Mouse (Mus musculus): ENCODE results near the gene Bbs9. TPM values are rescaled to one million over a fixed set of nuclear protein-coding genes. Genes with fewer than 3 reads are reported as not detected.

The Bbs9 gene
- 11.2 and 13.5 TPM in 2 replicates for polyA plus RNA-seq (2016; fragmentation: Nextera tagmentation; extraction: Ambion mirVana)

DNA sequence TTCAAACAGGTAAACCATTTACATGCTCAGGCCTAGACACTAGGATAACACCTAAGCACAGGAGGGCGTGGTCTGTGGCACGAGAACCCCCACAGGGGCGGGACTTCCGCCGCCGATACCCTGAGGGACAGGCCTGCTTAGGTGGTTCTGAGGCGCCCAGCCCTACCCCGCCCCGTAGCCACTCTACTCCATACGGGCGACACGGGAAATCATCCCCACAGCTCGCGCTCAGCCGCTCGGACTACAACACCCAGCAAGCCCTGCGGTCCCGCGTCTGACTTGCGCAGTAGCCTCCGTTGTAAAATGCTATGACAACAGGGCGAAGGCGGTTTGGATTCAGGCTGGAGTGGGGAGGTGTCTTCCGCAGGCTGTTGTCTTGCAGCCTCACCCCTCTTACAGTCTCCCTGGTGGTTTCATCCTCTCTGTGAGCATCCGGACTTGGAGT is at the start of gene Bbs9:
Bbs9 (plus strand) TSS at position 292 of the 445 bp plus-strand sequence.
- WGBS = 0% methylated on average over 25 of the region's 25 CpGs
- Histone ChIP-seq H3K36me3 (no peaks in the 10 kb centered on the region), H3K9me3 (replicated peaks) (no peaks in the 10 kb centered on the region), H3K27ac (peak within 1 kb of the TSS; percentile 79), H3K27me3 (ENCODE audit: low read depth, poor library complexity, severe bottlenecking) (no peaks in the 10 kb centered on the region), H3K4me1 (peaks cover 7% of the 10 kb centered on the region), H3K4me3 (peak within 1 kb of the TSS; percentile 76)
- DNase-seq (ENCODE audit: low spot score) = peak; percentile 89

DNA sequence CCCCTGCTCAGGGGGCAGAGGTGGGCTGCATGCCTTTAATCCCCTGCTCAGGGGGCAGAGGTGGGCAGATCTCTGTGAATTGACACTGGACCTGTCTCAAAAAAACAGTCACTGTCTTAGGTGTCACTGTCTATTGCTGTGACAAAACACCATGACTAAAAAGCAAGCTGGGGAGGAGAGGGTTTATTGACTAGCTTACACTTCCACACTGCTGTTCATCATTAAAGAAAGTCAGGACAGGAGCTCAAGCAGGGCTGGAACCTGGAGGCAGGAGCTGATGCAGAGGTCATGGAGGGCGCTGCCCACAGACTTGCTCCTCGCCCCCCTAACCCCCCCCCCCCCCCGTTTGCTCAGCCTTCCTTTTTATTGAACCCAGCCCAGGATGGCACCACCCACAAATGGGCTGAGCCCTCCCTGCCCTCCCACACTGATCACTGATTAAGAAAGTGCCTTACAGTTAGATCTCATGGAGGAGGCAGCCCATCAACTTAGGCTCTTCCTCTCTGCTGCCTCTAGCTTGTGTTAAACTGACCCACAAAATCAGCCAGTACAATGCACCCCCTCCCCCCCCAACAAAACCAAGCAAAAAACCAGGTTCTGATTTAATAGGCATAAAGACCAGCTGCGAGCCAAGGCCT is 47.4 kb upstream of the Bbs9 start:
- Histone ChIP-seq H3K36me3 (no peaks in the 10 kb centered on the region), H3K27me3 (ENCODE audit: low read depth, poor library complexity, severe bottlenecking) (no peaks in the 10 kb centered on the region), H3K27ac (peak overlapping the region; percentile 67), H3K9me3 (replicated peaks) (no peaks in the 10 kb centered on the region), H3K4me3 (no peak overlapping the region), H3K4me1 (peaks cover 45% of the 10 kb centered on the region)
- DNase-seq (ENCODE audit: low spot score) = peak; percentile 40
- WGBS = 19% methylated on average over 4 of the region's 4 CpGs

DNA sequence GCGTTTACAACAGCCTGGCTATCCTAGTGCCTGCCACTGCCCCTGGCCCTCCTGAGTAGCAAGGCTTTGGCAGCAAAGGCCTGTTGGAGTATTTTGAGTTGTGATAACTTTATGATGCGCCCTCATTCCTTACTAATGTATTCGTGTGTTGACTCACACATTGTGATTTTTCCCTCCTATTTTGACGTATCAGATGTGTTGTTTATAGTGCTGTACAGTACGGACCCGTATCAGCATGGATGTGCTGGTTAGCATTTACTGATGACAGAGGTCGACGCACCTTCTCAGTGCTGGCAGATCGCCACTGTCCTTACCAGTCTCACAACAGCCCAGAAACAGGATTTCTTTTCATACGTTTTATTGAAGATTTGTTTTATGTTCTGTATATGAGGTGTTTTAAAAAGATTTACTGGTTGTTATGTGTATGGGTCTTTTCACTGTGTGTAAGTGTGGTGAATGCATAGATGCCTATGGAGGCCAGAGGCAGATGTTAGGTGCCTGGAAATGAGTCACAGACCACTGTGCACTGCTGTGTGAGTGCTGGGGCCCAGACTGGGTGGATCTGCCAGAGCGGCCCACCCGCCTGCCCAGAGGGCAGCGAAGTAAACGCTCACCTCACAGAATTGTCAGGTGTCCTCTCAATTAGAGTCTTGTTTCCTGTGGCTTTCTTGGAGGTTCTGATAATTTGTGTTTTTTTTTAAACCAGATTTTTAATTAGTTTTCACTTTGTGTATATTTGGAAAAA is 46.7 kb upstream of the Bbs9 start:
- 81% methylated on average over 14 of the region's 14 CpGs for WGBS
- Histone ChIP-seq H3K4me1 (peaks cover 40% of the 10 kb centered on the region), H3K4me3 (no peak overlapping the region), H3K27ac (peak overlapping the region; percentile 66; the same call in 1 of the 2 replicates), H3K36me3 (no peaks in the 10 kb centered on the region), H3K27me3 (ENCODE audit: low read depth, poor library complexity, severe bottlenecking) (no peaks in the 10 kb centered on the region), H3K9me3 (replicated peaks) (no peaks in the 10 kb centered on the region)
- no peak for DNase-seq (ENCODE audit: low spot score)

DNA sequence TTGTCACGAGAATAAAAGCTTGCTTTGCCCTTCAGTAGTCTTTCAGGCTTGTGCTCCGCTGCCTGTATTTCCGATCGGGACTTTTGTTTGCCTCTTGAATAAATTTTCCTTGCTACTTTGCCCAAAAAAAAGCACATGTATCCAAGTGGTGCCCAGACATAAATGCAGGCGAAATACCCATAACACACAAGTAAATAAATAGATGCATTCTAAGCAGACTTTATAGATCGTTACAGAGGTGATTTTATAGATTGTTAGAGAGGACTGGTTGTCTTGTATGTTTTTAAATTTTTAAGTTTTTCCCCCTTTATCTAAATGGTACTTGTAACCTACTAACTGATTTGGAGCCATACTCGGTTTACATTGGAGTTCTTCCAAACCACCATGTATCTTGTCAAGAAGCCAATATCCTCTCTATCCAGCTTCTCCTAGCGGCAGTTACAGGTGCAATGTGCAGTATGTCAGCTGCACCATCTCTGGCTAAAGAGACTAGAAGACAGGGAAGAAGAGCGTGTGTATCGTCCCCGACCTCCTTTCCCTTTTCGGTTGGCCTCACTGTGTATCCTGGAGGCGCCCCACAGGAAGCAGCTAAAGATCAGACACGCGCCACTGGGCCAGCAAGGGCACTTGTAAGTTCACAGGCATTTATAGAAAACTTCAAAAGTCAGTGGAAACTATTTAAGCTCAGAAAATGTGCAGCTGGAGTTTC is 45.8 kb upstream of the Bbs9 start:
- peak overlapping the region; percentile 56; the same call in 1 of the 2 replicates for H3K27ac ChIP-seq
- no peaks in the 10 kb centered on the region for H3K27me3 ChIP-seq (ENCODE audit: low read depth, poor library complexity, severe bottlenecking)
- 71% methylated on average over 15 of the region's 15 CpGs for WGBS
- H3K4me1 ChIP-seq = peaks cover 35% of the 10 kb centered on the region
- no peaks in the 10 kb centered on the region for H3K36me3 ChIP-seq
- no peaks in the 10 kb centered on the region for H3K9me3 ChIP-seq (replicated peaks)
- no peak for DNase-seq (ENCODE audit: low spot score)
- no peak overlapping the region for H3K4me3 ChIP-seq

DNA sequence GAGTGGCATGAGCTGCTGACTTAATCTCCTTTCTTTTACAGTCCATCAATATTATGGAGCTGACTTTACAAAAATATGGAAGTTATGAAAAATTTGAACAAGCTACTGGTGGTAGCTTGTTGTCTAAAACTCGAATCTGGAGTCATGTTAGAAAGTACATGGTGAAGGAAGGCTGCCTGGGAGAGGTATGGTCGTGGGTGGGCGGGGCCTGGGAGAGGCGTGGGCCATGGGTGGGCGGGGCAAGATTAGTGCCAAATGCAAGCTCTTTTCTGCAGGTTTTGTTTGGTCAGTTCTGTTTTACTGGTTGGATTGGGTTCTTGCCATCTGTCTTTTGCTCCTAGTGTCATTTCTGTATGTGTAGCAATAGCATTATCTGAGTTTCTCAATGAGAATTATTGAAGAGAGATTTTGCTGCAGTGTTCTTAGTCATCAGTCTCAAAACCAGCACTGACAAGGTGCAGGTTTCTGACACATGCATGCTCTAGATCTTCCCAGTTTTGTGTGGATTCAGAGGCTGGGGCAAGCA is 45.1 kb upstream of the Bbs9 start:
- Histone ChIP-seq H3K36me3 (no peaks in the 10 kb centered on the region), H3K27me3 (ENCODE audit: low read depth, poor library complexity, severe bottlenecking) (no peaks in the 10 kb centered on the region), H3K4me3 (no peak overlapping the region), H3K4me1 (peaks cover 35% of the 10 kb centered on the region), H3K27ac (no peak overlapping the region), H3K9me3 (replicated peaks) (no peaks in the 10 kb centered on the region)
- peak; percentile 49 for DNase-seq (ENCODE audit: low spot score)
- WGBS = 39% methylated on average over 5 of the region's 5 CpGs

DNA sequence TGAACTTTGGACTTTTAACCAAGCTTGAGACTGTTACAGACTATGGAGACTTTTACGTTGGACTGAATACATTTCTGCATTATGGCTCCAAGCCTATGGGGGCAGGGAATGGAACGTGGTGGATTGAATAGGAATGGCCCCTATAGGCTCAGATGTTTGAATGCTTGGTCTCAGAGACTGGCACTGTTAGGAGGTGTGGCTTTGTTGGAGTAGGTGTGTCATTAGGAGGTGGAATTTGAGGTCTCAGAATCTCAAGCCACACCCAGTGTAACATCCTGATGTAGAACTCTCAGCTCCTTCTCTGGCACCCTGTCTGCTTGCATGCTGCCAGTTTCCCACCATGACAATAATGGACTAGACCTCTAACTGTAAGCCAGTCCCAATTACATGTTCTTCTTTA is 42.3 kb upstream of the Bbs9 start:
- H3K4me1 ChIP-seq = peaks cover 28% of the 10 kb centered on the region
- H3K27ac ChIP-seq = no peak overlapping the region
- no peaks in the 10 kb centered on the region for H3K9me3 ChIP-seq (replicated peaks)
- no peaks in the 10 kb centered on the region for H3K27me3 ChIP-seq (ENCODE audit: low read depth, poor library complexity, severe bottlenecking)
- no peaks in the 10 kb centered on the region for H3K36me3 ChIP-seq
- H3K4me3 ChIP-seq = no peak overlapping the region
- DNase-seq (ENCODE audit: low spot score) = no peak
- 80% methylated on average over 2 of the region's 2 CpGs for WGBS

DNA sequence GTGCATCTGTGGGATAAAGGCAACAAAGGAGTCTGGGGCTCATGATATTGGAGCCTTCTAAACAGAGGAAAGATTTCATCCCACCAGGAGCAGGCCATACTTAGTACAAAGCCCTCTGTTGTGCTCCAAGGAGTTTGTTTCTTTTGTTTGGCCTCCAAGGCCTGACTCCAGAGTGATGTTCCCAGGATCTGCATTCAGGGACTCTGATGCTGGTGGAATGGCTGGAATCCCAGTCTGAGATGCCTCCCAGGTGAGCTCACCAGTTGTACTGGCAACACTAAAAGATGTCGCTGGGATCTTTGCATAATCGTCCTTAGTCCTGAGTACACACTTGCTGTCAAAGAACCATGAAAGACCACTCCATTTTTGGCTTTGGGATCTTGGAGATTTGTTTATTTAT is 41.4 kb upstream of the Bbs9 start:
- Histone ChIP-seq H3K9me3 (replicated peaks) (no peaks in the 10 kb centered on the region), H3K36me3 (no peaks in the 10 kb centered on the region), H3K4me1 (peaks cover 19% of the 10 kb centered on the region), H3K4me3 (no peak overlapping the region), H3K27ac (no peak overlapping the region), H3K27me3 (ENCODE audit: low read depth, poor library complexity, severe bottlenecking) (no peaks in the 10 kb centered on the region)
- DNase-seq (ENCODE audit: low spot score) = no peak
- 91% methylated on average over 2 of the region's 2 CpGs for WGBS

DNA sequence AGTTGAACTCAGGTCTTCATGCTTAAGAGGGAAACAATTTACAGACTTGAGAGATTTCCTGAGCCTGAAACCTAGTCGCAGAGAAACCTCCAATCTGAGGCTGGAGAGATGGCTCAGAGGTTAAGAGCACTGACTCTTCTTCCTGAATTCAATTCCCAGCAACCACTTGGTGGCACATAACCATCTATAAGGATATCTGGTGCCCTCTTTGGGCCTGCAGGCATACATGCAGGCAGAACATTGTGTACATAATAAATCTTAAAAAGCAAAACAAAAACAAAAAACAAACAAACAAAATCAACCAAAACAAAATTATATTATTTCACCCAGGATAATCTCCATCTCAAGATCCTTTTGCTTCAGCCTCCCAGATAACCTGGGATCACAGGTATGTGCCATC is 36.7 kb upstream of the Bbs9 start:
- whole genome bisulfite sequencing = 76% methylated on average over 1 of the region's 1 CpGs
- Histone ChIP-seq H3K4me3 (no peak overlapping the region), H3K36me3 (peaks cover 6% of the 10 kb centered on the region), H3K9me3 (replicated peaks) (no peaks in the 10 kb centered on the region), H3K27me3 (ENCODE audit: low read depth, poor library complexity, severe bottlenecking) (no peaks in the 10 kb centered on the region), H3K4me1 (no peaks in the 10 kb centered on the region), H3K27ac (no peak overlapping the region)
- DNase-seq (ENCODE audit: low spot score) = no peak

DNA sequence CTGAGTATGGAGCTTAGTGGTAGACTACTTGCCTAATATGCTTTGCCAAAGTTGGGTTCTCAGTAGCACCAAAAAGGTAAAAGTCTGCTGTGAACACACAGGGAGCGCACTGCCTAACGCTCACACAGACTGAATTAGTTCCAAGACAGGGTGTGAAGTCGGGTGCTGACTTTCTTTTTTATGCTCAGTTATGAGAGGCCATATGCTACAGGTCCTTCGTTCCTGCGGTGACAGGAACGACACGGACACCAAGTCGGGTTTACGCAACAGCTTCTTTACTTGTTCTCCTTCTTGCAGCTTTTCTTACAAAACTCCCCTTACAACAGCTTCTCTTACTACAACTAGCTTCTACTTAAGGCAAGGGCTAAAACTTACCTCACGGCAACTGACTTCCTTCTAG is 32.4 kb upstream of the Bbs9 start:
- no peak overlapping the region for H3K4me3 ChIP-seq

DNA sequence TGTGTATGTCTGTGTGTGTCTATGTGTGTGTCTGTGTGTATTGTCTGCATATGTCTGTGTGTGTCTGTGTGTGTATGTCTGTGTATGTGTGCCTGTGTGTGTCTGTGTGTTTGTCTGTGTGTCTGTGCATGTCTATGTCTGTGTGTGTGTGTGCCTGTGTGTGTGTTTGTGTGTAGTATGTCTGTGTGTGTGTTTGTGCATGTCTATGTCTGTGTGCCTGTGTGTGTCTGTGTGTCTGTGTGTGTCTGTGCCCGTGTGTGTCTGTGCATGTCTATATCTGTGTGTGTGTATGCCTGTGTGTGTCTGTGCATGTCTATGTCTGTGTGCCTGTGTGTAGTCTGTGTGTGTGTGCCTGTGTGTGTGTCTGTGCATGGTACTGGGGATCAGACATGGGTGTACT is 30.4 kb upstream of the Bbs9 start:
- Histone ChIP-seq H3K9me3 (replicated peaks) (no peaks in the 10 kb centered on the region), H3K4me3 (no peak overlapping the region), H3K36me3 (peaks cover 49% of the 10 kb centered on the region), H3K4me1 (no peaks in the 10 kb centered on the region), H3K27me3 (ENCODE audit: low read depth, poor library complexity, severe bottlenecking) (no peaks in the 10 kb centered on the region), H3K27ac (no peak overlapping the region)
- no peak for DNase-seq (ENCODE audit: low spot score)
- WGBS = 75% methylated on average over 1 of the region's 1 CpGs

More for the DNA sequence above, 32.4 kb upstream of the Bbs9 start:
- H3K9me3 ChIP-seq (replicated peaks) = no peaks in the 10 kb centered on the region
- no peak for DNase-seq (ENCODE audit: low spot score)
- no peaks in the 10 kb centered on the region for H3K27me3 ChIP-seq (ENCODE audit: low read depth, poor library complexity, severe bottlenecking)
- peaks cover 29% of the 10 kb centered on the region for H3K36me3 ChIP-seq
- WGBS = 92% methylated on average over 10 of the region's 10 CpGs
- no peaks in the 10 kb centered on the region for H3K4me1 ChIP-seq
- H3K27ac ChIP-seq = no peak overlapping the region

DNA sequence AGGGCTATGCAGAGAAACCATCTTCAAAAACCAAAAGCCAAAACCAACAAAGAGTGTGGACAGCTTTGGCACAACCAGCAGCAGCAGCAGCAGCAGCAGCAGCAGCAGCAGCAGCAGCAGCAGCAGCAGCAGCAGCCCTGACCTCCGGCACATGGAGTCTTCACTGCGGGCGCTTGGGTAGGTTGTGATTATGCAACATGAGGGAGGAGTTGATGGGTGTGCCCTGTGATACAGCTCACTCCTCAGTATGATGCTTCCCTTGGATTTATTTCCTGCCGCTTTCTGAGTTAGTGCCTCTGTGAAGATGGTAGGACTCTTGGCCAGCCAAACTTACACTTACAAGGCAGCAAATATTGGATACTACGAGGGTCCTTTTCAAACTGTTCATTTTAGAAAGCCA is 28.3 kb upstream of the Bbs9 start:
- Histone ChIP-seq H3K4me3 (no peak overlapping the region), H3K9me3 (replicated peaks) (no peaks in the 10 kb centered on the region), H3K27ac (no peak overlapping the region), H3K4me1 (no peaks in the 10 kb centered on the region), H3K27me3 (ENCODE audit: low read depth, poor library complexity, severe bottlenecking) (no peaks in the 10 kb centered on the region), H3K36me3 (peaks cover 64% of the 10 kb centered on the region)
- no peak for DNase-seq (ENCODE audit: low spot score)
- 93% methylated on average over 5 of the region's 5 CpGs for WGBS

DNA sequence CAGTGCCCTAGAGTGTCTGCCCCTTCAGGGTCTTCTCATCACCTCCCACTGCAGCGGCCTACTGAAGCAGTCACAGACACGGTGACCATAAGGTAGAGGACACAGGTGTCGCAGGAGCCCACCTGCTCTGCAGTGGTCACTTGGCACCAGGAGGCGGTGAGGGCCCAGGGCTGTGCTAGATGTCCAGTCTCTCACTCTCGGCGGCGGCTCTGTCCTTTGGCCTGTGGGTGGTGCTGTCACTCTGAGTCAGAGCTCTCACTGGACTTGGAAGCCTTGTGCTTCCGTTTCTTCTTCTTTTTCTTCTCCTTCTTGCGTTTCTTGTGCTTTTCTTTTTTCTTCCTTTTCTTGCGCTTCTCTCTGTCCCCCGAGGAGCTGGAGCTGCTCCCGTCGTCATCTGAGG is 27.1 kb upstream of the Bbs9 start:
- no peak overlapping the region for H3K27ac ChIP-seq
- no peak for DNase-seq (ENCODE audit: low spot score)
- H3K9me3 ChIP-seq (replicated peaks) = no peaks in the 10 kb centered on the region
- no peaks in the 10 kb centered on the region for H3K4me1 ChIP-seq
- WGBS = 84% methylated on average over 13 of the region's 13 CpGs
- H3K36me3 ChIP-seq = peaks cover 76% of the 10 kb centered on the region
- no peak overlapping the region for H3K4me3 ChIP-seq
- no peaks in the 10 kb centered on the region for H3K27me3 ChIP-seq (ENCODE audit: low read depth, poor library complexity, severe bottlenecking)

DNA sequence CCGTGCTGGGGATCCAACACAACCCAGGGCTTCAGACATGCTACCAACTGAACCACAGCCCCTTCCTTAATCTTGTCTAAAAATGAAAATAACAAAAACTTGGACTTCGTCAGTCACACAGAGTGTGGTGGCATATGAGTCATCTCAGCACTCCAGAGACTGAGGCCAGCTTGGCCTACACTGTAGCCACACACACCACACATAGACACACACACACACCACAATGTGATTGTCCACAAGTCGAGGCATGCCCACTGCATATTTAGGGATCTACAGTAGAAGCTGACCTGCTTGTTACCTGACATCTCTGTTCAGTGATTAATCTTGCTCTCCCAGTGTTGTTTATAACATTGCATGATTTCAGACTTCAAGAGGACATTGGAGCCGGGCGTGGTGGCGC is 26.3 kb upstream of the Bbs9 start:
- H3K4me1 ChIP-seq = no peaks in the 10 kb centered on the region
- H3K36me3 ChIP-seq = peaks cover 84% of the 10 kb centered on the region
- no peaks in the 10 kb centered on the region for H3K27me3 ChIP-seq (ENCODE audit: low read depth, poor library complexity, severe bottlenecking)
- DNase-seq (ENCODE audit: low spot score) = no peak
- no peak overlapping the region for H3K27ac ChIP-seq
- 92% methylated on average over 6 of the region's 6 CpGs for WGBS
- no peaks in the 10 kb centered on the region for H3K9me3 ChIP-seq (replicated peaks)
- no peak overlapping the region for H3K4me3 ChIP-seq
